Mouse (Mus musculus) intestine, embryonic 15.5 days (tissue): ENCODE data around the gene Galnt17. TPM values are rescaled to one million over a fixed set of nuclear protein-coding genes. Genes with fewer than 3 reads are reported as not detected.
A peak's percentile ranks its signal among the peaks of the same experiment; 100 is the strongest.

Experiments
- ATAC-seq: fragments of 200-750 bp; cut with Nextera tagmentation; 2 replicates; pipeline ENCODE4 v1.8.0; 2017; ENCODE audit warnings: moderate TSS enrichment, moderate library complexity
- H3K27ac ChIP-seq: fragments of 300-500 bp; sonication (generic); 2 replicates; pipeline ENCODE4 v1.5.1; 2015; ENCODE audit warnings: mild to moderate bottlenecking, inconsistent platforms
- H3K27me3 ChIP-seq: fragments of 300-500 bp; sonication (generic); replicated peaks from 2 replicates; pipeline ENCODE4 v1.6.1; 2015; ENCODE audit warnings: inconsistent platforms
- H3K36me3 ChIP-seq: fragments of 300-500 bp; sonication (generic); 2 replicates; pipeline ENCODE4 v1.6.1; 2015; ENCODE audit warnings: inconsistent platforms
- H3K4me1 ChIP-seq: fragments of 300-500 bp; sonication (generic); replicated peaks from 2 replicates; pipeline ENCODE4 v1.6.1; 2015; ENCODE audit warnings: inconsistent platforms
- H3K4me2 ChIP-seq: fragments of 300-500 bp; sonication (generic); replicated peaks from 2 replicates; pipeline ENCODE4 v1.6.1; 2015; ENCODE audit warnings: mild to moderate bottlenecking, inconsistent platforms
- H3K4me3 ChIP-seq: fragments of 300-500 bp; sonication (generic); replicated peaks from 2 replicates; pipeline ENCODE4 v1.5.1; 2015; ENCODE audit warnings: inconsistent platforms
- H3K9ac ChIP-seq: fragments of 300-500 bp; sonication (generic); 2 replicates; pipeline ENCODE4 v1.6.1; 2015; ENCODE audit warnings: inconsistent platforms
- H3K9me3 ChIP-seq: fragments of 300-500 bp; sonication (generic); 2 replicates; pipeline ENCODE4 v1.6.1; 2016; ENCODE audit warnings: inconsistent platforms
- WGBS: fragments of 180-500 bp; shearing (Covaris S2); methylation state at CpG from one replicate; pipeline ENCODE4 v1.1.7; 2015; 5-methylcytosine and 5-hydroxymethylcytosine counted together
- polyA plus RNA-seq: library from polyadenylated mRNA; unstranded; fragments of >200 nt; fragmentation: Nextera tagmentation; extraction: Ambion mirVana; gene quantifications from 2 replicates; pipeline ENCODE4 v1.2.1, GENCODE M21; 2015

The Galnt17 gene
- polyA plus RNA-seq, 1 experiment from 2014 or later: 0.68 TPM

DNA sequence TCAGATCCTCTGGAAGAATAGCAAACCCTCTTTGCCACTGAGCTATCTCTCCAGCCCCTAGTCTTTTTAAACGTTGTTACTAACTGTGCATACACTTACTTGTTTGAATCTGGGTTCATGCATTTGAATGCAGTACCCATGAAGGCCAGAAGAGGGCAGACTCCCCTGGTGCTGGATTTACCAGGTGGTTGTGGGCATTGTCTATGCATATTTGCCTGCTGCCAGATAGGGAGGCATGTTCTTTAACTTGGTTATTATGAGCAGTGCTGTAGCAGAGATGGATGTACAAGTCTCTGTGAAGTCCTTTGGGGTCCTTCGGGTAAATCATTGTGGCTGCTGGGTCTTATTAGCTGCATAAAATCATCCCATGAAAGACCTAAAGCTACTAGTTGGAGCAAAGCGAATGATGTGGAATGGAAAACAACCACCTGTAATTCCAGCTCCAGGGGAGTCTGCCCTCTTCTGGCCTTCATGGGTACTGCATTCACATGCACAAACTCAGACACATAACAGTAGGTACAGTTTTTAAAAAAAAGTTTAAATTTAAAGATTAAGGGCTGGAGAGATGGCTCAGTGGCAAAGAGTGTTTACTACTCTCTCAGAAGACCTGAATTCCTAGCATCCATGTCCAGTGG lies 300.3 kb downstream of the Galnt17 start:
- WGBS: 76% methylated on average over 3 of the region's 3 CpGs
- no peak for ATAC-seq
- Histone ChIP-seq H3K9ac (no peak overlapping the region), H3K27me3 (no peaks in the 10 kb centered on the region), H3K36me3 (no peaks in the 10 kb centered on the region), H3K4me3 (no peak overlapping the region), H3K9me3 (no peaks in the 10 kb centered on the region), H3K27ac (no peak overlapping the region), H3K4me2 (no peak overlapping the region), H3K4me1 (no peaks in the 10 kb centered on the region)

DNA sequence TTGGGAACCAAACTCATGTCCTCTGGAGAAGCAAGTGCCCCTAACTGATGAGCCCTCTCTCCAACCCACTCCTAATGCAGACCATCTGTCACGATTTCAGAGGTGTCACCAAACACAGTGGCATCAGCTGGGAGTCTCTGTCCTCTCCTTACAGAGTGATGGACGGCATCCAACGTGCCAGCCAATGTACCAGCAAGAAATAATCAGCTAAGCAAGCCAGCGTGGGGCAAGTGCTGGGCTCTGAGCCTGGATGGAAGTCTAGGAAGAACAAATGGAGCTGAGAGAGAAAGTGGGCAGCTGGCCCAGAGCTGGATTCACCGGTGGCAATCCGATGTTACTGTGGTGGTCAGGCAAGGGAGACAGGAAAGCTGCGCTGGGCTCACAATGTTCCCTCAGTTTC lies 301.1 kb downstream of the Galnt17 start:
- 79% methylated on average over 7 of the region's 7 CpGs for WGBS
- H3K9me3 ChIP-seq: no peaks in the 10 kb centered on the region
- ATAC-seq: no peak

DNA sequence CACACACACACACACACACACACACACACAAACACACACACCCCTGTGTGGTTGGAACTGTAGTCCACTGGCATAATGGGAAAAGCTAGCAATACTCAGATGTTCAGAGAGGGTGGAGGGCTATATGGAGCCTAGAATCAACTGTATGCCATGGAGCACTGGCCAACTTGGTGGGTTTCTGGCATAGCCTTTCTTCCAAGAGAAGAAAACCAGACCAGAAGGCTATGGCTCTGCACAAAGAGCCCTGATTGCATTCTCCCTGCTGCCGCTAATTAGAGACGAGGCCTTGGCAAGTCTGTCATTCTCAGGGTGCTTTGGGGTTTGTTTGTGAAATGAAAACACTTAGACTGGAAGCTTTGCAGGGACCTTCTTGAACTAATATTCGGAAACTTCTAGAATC lies 301.8 kb downstream of the Galnt17 start:
- Histone ChIP-seq H3K9me3 (no peaks in the 10 kb centered on the region), H3K27me3 (no peaks in the 10 kb centered on the region), H3K27ac (no peak overlapping the region), H3K4me3 (no peak overlapping the region), H3K36me3 (no peaks in the 10 kb centered on the region), H3K4me1 (no peaks in the 10 kb centered on the region), H3K4me2 (no peak overlapping the region), H3K9ac (no peak overlapping the region)
- ATAC-seq: no peak
- 86% methylated on average over 3 of the region's 3 CpGs for WGBS

More for the DNA sequence above, 301.1 kb downstream of the Galnt17 start:
- Histone ChIP-seq H3K4me3 (no peak overlapping the region), H3K4me1 (no peaks in the 10 kb centered on the region), H3K27me3 (no peaks in the 10 kb centered on the region), H3K36me3 (no peaks in the 10 kb centered on the region), H3K27ac (no peak overlapping the region), H3K9ac (no peak overlapping the region), H3K4me2 (no peak overlapping the region)

DNA sequence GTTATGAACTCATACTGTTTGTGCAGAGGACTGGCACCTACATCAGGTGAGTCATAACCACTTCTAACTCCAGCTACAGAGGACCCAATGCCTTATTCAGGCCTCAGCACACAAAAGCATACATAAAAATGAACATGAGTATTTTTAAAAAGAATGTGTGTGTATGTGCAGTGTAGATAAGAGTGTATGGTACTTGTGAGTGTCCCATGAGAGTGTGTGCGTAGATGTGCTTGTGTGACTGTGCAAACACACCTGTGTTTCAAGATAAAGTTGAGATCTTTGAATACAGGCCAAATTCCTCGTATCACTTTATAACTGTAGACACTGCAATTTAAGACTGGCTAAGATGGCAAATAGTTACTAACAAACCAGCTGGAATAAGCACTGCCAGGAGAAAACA lies 307.7 kb downstream of the Galnt17 start:
- Histone ChIP-seq H3K27ac (no peak overlapping the region), H3K9ac (no peak overlapping the region)

DNA sequence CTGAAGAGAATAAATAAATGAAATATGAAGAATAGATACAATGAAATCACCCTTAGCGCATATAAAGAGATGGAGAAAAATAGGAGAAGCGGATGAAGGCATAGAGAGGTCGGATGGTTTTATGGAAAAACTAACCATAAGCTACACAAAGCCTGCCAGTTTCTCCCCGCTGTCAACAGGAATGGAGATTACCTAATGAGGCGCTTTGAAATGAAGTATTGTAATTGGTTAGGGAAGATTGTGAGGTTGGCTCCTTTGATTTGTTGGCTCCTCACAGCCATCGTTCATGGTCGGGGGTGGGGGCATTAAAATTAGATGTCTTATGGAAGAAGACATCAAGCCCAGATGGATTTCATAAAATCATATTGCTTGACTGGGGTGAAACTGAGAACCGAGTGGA lies 329.0 kb downstream of the Galnt17 start:
- no peak for ATAC-seq

More for the DNA sequence above, 307.7 kb downstream of the Galnt17 start:
- Histone ChIP-seq H3K4me1 (no peaks in the 10 kb centered on the region), H3K9me3 (no peaks in the 10 kb centered on the region), H3K36me3 (no peaks in the 10 kb centered on the region), H3K4me3 (no peak overlapping the region), H3K27me3 (no peaks in the 10 kb centered on the region), H3K4me2 (no peak overlapping the region)
- ATAC-seq: no peak
- WGBS: 61% methylated on average over 2 of the region's 2 CpGs

DNA sequence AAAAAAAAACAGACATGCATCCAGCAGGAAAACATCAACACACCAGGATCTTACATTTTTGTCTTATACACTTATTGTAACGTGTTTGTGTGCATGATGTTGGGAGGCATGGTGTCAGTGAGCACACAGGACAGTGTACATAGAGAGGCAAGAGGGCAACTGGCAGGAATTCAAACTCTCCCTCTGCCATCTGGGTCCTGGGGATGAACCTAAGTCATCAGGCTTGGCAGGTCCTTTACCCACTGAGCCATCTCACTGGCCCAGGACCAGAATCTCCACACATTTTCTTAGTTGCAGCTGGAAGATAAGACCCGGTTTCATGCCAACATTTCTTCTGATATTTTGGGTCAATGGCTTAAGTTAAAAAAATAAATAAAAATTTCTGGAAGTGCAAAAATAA lies 329.4 kb downstream of the Galnt17 start:
- WGBS: 65% methylated on average over 2 of the region's 2 CpGs
- Histone ChIP-seq H3K27ac (no peak overlapping the region), H3K27me3 (no peaks in the 10 kb centered on the region), H3K4me3 (no peak overlapping the region), H3K4me1 (no peaks in the 10 kb centered on the region), H3K4me2 (no peak overlapping the region), H3K36me3 (no peaks in the 10 kb centered on the region), H3K9ac (no peak overlapping the region), H3K9me3 (no peaks in the 10 kb centered on the region)
- ATAC-seq: no peak

More for the DNA sequence above, 329.0 kb downstream of the Galnt17 start:
- H3K36me3 ChIP-seq: no peaks in the 10 kb centered on the region
- H3K9me3 ChIP-seq: no peaks in the 10 kb centered on the region
- H3K9ac ChIP-seq: no peak overlapping the region
- no peak overlapping the region for H3K27ac ChIP-seq
- H3K4me2 ChIP-seq: no peak overlapping the region
- no peak overlapping the region for H3K4me3 ChIP-seq
- no peaks in the 10 kb centered on the region for H3K4me1 ChIP-seq
- WGBS: 88% methylated on average over 8 of the region's 8 CpGs
- no peaks in the 10 kb centered on the region for H3K27me3 ChIP-seq

DNA sequence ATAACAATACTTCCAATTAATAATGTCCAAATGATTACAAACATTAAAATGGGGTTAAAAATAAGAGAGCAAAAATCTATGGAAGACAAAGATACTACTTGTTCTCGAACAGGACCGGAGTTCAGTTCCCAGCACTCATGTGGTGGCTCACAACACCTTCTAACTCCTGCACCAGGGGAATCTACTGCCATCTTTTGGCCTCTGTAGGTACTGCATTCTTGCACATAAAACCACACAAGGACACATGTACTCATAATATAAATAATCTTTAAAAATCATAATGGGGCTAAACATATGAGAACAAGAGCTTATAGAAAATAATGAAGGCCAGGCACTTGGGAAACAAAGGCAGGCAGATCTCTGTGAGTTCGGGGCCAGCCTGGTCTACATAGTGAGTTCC lies 330.3 kb downstream of the Galnt17 start:
- Histone ChIP-seq H3K4me3 (no peak overlapping the region), H3K9ac (no peak overlapping the region), H3K4me1 (no peaks in the 10 kb centered on the region), H3K27ac (no peak overlapping the region), H3K9me3 (no peaks in the 10 kb centered on the region), H3K36me3 (no peaks in the 10 kb centered on the region), H3K27me3 (no peaks in the 10 kb centered on the region), H3K4me2 (no peak overlapping the region)
- ATAC-seq: no peak
- 90% methylated on average over 3 of the region's 3 CpGs for WGBS

DNA sequence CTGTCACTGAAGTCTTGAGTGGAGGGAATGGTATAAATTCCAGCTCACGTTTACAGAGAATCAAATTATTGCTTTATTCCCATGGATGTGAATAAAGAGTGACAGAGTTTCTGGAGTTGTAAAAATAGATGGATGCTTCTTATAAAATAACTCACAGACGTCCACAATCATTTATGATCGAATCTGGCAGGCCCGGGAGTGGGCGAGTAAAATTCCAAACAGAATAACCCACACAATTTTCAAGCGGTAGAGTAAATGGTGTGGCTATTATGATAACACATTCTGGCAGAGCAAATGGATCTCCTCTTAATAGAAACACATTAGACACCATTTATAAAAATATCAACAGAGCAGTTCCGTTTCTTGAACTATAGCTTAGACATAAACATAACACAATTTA lies 355.9 kb downstream of the Galnt17 start:
- Histone ChIP-seq H3K9me3 (no peaks in the 10 kb centered on the region), H3K4me3 (no peak overlapping the region), H3K27ac (no peak overlapping the region), H3K4me1 (no peaks in the 10 kb centered on the region), H3K4me2 (no peak overlapping the region), H3K9ac (no peak overlapping the region), H3K27me3 (no peaks in the 10 kb centered on the region), H3K36me3 (no peaks in the 10 kb centered on the region)
- WGBS: 51% methylated on average over 7 of the region's 7 CpGs
- ATAC-seq: no peak

DNA sequence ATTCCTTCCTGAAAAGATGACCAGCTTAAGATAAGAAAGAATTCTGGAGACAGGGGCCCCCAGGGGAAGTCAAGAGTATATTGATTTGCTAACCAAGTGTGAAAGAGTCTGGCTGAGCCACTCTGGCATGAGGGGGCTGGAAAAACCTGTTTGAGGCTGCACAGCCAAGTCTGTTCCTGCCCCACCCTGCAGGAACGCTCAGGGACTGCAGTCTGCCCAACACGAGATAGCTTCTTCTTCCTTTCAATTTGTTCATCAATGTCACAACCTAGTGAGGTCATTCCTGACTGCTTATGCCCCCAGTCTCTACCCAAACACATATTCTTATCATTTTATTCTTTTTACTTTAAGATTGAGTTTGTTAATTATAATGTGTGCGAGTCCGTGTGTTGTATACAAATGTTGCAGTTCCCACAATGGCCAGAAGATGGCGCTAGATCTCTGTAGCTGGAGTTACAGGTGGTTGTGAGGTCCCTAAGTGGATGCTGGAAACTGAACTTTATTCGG lies 357.4 kb downstream of the Galnt17 start:
- Histone ChIP-seq H3K9me3 (no peaks in the 10 kb centered on the region), H3K4me2 (no peak overlapping the region), H3K9ac (no peak overlapping the region), H3K27me3 (no peaks in the 10 kb centered on the region), H3K36me3 (no peaks in the 10 kb centered on the region), H3K4me1 (no peaks in the 10 kb centered on the region), H3K4me3 (no peak overlapping the region), H3K27ac (no peak overlapping the region)
- peak; percentile 95 for ATAC-seq
- WGBS: 45% methylated on average over 6 of the region's 6 CpGs

DNA sequence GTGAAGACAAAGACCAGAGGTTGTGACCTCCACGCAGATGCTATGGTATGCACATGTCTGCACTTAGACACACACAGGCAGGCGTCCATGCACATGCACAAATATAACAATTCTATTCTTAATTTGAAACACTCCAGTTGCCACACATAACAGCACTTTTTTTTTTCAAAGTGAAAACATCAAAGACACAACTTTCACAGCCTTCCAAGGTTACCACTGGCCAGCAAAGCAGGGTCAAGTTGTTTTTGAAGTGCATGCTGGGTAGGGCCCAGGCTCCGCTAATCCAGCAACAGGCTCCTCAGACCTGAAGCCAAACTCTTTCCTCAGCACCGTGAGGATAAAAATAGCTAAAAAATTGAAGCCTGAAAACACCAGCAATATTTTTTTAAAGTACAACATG lies 357.9 kb downstream of the Galnt17 start:
- H3K4me2 ChIP-seq: no peak overlapping the region
- no peak overlapping the region for H3K9ac ChIP-seq
- ATAC-seq: peak; percentile 55
- no peak overlapping the region for H3K27ac ChIP-seq
- no peaks in the 10 kb centered on the region for H3K27me3 ChIP-seq
- no peaks in the 10 kb centered on the region for H3K9me3 ChIP-seq
- H3K36me3 ChIP-seq: no peaks in the 10 kb centered on the region
- no peak overlapping the region for H3K4me3 ChIP-seq
- H3K4me1 ChIP-seq: no peaks in the 10 kb centered on the region
- WGBS: 33% methylated on average over 4 of the region's 4 CpGs

DNA sequence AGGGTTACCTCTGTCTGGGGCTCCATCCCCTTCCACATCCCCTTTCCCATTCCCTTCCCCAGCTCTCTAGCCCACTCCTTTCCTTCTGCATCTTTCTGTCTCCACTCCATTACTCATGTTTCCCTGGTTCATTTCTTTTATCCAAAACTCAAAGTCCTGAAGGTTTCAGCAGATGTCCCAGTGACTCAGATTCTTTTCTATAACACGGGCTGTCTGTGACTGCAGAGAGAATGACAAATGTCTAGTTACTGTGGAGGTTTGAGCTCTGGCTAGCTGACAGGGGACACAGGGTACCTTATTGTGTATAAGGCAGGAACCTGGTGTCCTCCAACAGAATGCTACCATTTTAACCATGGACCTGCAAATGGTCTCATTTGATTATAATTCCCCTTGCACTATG lies 358.6 kb downstream of the Galnt17 start:
- 59% methylated on average over 1 of the region's 1 CpGs for WGBS
- H3K36me3 ChIP-seq: no peaks in the 10 kb centered on the region
- no peak overlapping the region for H3K27ac ChIP-seq
- ATAC-seq: no peak
- no peaks in the 10 kb centered on the region for H3K27me3 ChIP-seq
- H3K4me3 ChIP-seq: no peak overlapping the region
- no peak overlapping the region for H3K4me2 ChIP-seq
- H3K4me1 ChIP-seq: no peaks in the 10 kb centered on the region
- no peak overlapping the region for H3K9ac ChIP-seq
- no peaks in the 10 kb centered on the region for H3K9me3 ChIP-seq

DNA sequence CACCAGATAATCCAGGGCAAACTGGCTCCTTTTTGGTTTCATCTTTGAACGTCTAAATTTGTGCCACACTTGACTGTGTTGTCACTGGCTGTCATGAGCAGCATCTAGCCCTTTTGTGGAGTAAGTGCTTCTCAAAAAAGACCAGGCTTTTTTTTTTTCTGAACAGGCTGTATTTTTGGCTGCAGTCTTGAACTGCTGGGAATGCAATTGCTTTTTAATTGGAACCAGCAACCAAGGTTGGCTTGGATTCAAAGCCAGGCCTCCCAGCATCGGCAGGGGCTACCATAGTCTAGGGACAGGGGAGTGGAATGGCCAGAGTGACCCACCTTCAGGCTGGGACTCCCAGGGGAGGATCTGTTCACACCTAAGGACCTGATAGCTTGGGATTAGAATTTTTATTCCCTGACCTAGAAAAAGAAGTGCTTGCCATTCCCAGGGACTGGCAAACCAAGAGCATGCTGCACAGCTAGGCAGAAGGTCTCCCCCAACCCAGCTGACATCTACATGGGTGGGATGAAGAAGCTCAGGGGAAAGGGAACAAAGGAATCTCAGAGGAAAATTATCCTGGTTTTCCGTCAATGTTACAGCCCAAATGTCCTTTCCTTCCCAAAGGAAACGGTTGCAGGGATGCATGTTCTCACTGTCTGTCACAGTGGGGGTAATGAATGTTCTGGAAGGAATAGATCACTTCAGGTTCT lies 369.2 kb downstream of the Galnt17 start:
- no peaks in the 10 kb centered on the region for H3K36me3 ChIP-seq
- no peaks in the 10 kb centered on the region for H3K9me3 ChIP-seq
- no peaks in the 10 kb centered on the region for H3K4me1 ChIP-seq
- H3K27ac ChIP-seq: no peak overlapping the region
- H3K4me3 ChIP-seq: no peak overlapping the region
- no peaks in the 10 kb centered on the region for H3K27me3 ChIP-seq
- H3K4me2 ChIP-seq: no peak overlapping the region
- no peak overlapping the region for H3K9ac ChIP-seq
- WGBS: 39% methylated on average over 4 of the region's 4 CpGs
- ATAC-seq: no peak

DNA sequence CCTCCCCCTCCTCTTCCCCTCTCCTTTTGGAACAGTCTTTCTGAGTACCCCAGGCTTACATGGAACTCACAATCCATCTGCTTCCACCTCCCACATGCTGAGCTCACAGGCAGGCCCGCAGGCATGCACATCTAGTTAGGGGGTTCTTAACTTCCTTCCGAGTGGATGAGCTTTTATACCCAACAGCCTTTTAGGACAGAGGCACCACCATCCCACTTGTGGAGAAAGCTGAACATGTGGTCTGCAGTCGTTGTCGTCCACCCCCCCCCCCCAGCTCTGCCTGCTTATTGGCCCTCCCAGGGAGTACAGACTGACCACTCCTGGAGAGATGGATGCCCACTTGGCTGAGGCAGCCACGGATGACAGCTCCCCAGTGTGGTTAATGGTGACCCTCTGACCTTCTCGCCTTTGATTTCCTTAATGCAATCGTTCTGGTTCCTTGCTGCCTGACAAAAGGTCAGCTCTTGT lies 370.0 kb downstream of the Galnt17 start:
- H3K9ac ChIP-seq: no peak overlapping the region
- 14% methylated on average over 7 of the region's 7 CpGs for WGBS
- no peaks in the 10 kb centered on the region for H3K4me1 ChIP-seq
- H3K27ac ChIP-seq: no peak overlapping the region
- no peaks in the 10 kb centered on the region for H3K36me3 ChIP-seq
- no peaks in the 10 kb centered on the region for H3K9me3 ChIP-seq
- no peak overlapping the region for H3K4me3 ChIP-seq
- H3K4me2 ChIP-seq: no peak overlapping the region
- H3K27me3 ChIP-seq: no peaks in the 10 kb centered on the region
- ATAC-seq: no peak
